Mouse (Mus musculus) embryo, embryonic 9.5 days (tissue): Measurements from ENCODE around the gene Pramef20.
A peak's percentile ranks its signal among the peaks of the same experiment; 100 is the strongest.
"Not testable (repeated sequence)": the region's sequence is repeated elsewhere in the genome, so short reads cannot be mapped to it uniquely, and the experiment has no call there.

ENCODE experiments used
- DNase-seq: peaks from one replicate; pipeline ENCODE4 v3.0.0-alpha.2; 2017; ENCODE audit errors: extremely low spot score

The Pramef20 gene

GRCm38 (mm10) chr4:144377911-144378310, at the start of gene Pramef20:
Gene Pramef20 (minus strand): TSS chr4:144377933.
- DNase-seq: no peak

- no peak for DNase-seq
These were observed 46.9 kb upstream of the Pramef20 start for GRCm38 (mm10) chr4:144424590-144424989.

DNA sequence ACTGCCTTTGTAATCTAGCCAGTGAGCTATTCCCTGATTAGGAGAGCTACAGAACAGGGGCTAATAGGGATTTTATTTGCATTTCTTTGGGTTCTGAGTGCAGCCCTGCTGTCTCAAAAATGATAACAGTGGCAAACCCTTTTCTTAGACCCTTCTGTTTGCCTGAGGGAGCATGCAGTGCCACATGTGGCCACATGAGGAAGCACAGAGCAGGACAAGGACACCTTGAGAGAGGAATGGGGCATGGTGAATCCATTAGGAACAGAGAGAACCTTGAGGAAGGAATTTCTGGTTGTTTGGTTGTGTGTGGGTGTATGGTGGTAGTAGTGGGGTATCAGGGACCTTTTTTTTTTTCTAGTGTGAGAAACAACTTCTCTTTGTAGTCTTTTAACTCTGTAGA, 42.9 kb upstream of the Pramef20 start:
- no peak for DNase-seq

- DNase-seq: no peak
These were observed 30.6 kb upstream of the Pramef20 start, which contains the start of gene Pramef12 for GRCm38 (mm10) chr4:144408290-144408689. Gene Pramef12 (minus strand): TSS chr4:144408464.

DNA sequence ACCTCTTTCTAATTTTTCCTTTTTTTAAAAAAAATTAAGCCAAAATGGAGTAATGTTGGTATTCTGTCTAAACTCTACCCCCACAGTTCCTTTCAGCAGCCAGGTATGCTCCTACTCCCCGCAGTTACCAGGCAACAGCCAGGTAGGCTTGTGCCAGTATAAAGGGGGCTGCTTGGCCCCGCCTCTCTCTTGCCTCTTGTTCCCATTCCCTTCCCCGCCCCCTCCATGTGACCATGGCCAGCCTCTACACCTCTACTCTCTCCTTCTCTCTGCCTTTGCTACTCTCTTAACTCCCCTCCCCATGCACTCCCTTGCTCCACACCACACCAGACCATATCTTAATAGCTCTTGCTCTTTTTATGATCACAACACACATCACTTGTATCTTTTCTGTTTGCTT, 28.5 kb upstream of the Pramef20 start:
- no peak for DNase-seq

DNA sequence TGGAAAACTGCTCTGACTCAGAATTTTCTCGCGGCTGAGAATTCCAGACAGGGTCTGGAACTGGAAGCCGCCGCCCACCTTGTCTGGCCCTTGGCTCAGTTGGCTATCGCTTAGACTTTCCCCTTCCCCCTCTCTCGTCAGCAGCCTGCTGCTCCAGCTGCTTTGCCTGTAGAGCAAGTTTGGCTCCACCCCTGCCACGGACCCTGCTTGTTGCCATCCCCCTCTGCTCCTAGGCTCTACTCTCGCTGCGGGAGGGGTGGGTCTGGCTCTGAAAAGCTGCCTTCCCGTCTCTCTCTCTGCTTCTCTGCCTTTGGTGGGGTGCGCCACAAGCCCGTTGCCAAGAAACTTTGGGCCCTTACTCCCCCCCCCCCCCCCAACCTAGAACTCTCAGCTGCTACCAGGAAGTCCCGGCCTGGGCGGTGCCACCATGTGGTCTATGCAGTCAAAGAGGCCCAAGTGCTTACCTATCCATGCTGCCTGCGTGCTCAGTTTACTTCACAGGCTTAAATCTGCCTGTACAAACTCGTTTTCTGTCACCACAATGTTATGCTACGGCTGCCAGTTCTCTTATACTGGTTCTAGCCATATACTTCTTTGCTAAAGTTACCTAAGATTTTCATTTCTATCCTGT, 26.8 kb upstream of the Pramef20 start:
- DNase-seq: peak; percentile 66

- no peak for DNase-seq
These were observed 25.0 kb upstream of the Pramef20 start for GRCm38 (mm10) chr4:144402712-144403111.

DNA sequence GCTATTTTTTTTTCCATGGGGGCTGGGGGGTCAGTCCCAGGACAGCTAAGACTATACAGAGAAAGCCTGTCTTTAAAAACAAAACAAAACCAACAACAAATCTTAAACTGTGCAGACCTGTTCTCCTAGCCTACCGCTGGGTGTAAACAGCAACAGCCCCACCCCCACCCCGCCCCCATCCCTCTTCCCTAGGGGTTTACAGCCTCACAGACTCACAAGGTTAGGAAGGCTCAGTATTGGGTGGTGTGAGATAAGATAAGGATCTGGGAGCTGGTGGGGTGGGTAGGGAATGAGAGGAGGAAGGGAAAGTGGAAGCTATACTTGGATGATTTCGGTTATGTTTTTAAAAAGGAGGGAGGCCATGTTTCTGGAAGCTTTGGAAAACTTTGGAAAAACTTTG, 18.6 kb upstream of the Pramef20 start:
- DNase-seq: no peak

- not testable (repeated sequence) for DNase-seq
These were observed 20.1 kb downstream of the Pramef20 start, which contains the start of gene Gm13119 for GRCm38 (mm10) chr4:144357642-144358041. Gene Gm13119 (plus strand): TSS chr4:144357942.

DNA sequence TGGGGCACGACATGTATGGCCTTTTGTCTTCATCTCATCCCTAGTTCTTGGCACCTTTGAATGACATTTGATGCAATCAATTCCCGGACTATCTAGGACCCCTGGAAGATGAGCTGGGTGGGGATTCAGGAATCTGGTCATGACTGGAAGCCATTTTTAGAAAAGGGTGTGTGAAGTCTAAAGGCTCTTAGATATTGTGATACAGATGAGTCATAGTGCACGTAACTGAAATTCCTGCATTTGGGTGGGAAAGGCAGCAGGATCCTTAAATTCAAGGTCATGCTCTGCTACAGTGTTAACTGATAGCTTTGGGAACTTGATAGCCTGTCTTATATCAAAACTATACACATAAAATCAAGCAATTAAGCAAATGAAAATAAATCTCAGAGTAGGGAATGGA, 41.9 kb downstream of the Pramef20 start:
- not testable (repeated sequence) for DNase-seq

- DNase-seq: not testable (repeated sequence)
These were observed 47.8 kb downstream of the Pramef20 start, which contains the start of gene Gm13128 for GRCm38 (mm10) chr4:144329949-144330348. Gene Gm13128 (plus strand): TSS chr4:144330249.
